Mouse (Mus musculus) myocyte (in vitro differentiated cells): ENCODE results near the gene Nid1.
"Not testable (repeated sequence)": the region's sequence is repeated elsewhere in the genome, so short reads cannot be mapped to it uniquely, and the experiment has no call there.

Experiments used
- E2F4 ChIP-seq: IDR thresholded peaks from one replicate; pipeline ENCODE4 v1.6.1; 2011; ENCODE audit warnings: mild to moderate bottlenecking, control low read depth, moderate library complexity; ENCODE audit not compliant: insufficient read depth
- MAX ChIP-seq: IDR thresholded peaks from one replicate; pipeline ENCODE4 v1.6.1; 2011; ENCODE audit warnings: low read depth, mild to moderate bottlenecking, control low read depth
- POLR2A ChIP-seq: IDR thresholded peaks from one replicate; pipeline ENCODE4 v1.6.1; 2011; ENCODE audit warnings: low read depth, mild to moderate bottlenecking, control low read depth, moderate library complexity; ENCODE audit not compliant: insufficient read length
- TCF12 ChIP-seq: IDR thresholded peaks from one replicate; pipeline ENCODE4 v1.6.1; 2011; ENCODE audit warnings: mild to moderate bottlenecking, control low read depth; ENCODE audit not compliant: poor library complexity, insufficient read depth, severe bottlenecking
- USF1 ChIP-seq: IDR thresholded peaks from one replicate; pipeline ENCODE4 v1.6.1; 2011; ENCODE audit warnings: low read depth, mild to moderate bottlenecking, control low read depth, moderate library complexity

DNA sequence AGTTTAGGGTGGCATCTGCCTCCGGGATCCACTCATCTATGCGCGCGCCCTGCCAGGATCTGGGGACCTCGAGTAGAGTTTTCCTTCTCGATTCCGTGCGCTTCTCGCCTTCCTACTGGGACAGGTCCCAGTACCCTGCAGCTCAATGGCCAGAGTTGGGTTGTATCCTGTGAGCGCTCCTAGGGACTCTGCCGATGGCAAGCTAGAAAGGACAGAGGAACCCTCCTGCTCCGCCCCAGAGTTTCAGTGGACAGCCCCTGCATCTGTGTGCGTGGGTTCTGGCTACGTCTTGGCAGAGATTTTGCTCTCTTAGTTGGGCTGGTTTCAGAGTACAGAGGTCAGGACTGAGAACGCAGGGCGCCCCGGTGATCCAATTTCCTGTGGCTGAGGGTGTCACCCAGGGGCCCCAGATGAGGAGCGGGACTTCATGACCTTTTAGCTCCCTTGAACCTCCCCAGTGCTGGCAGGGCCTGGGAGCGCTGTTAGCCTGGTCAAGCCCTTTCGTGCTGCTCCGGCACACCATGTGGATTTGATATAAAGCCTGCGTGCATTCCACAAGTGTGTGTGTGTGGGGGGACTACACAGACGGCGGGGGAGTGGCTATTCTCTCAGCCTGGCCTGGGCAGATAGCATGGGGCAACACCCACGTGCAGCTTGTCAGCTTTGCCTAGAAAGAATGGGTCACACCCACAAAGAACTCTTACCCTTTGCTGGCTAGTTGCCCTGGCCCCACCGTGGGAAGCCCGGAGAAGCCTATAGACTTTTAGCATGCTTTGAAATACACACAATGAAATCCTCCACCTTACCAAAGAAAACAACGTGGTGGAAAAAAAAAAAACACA lies 982 bp downstream of the Nid1 start:
- TF ChIP-seq MAX, TCF12, POLR2A, E2F4, USF1: not testable (repeated sequence)
